Mouse (Mus musculus): ENCODE data around the gene Nbeal2. TPM values are rescaled to one million over a fixed set of nuclear protein-coding genes. Genes with fewer than 3 reads are reported as not detected.

Gene Nbeal2
- polyA plus RNA-seq, 1 experiment, result 301 TPM

DNA sequence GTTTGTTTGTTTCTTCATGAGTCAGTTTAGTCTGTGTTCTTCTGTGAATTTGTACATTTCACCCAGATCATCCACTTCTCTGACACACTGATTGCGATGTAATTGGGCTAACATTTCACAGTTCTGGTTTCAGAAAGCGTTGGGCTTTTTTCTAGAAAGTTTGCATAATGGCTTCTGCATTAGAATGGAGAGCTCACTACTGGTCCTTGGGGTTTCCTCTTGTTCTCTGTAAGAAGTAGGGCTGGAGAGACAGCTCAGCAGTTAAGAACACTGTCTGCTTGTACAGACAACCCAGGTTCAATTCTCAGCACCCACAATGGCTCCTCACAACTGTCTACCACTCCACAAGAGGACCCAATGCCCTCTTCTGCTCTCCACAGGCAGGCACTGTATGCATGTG lies 6.2 kb upstream of the Nbeal2 start:
- Histone ChIP-seq H3K27ac (ENCODE audit: control insufficient read depth, insufficient read depth, low read length) (no peak overlapping the region), H3K36me3 (ENCODE audit: control insufficient read depth, insufficient read depth, low read length) (no peaks in the 10 kb centered on the region), H3K27me3 (ENCODE audit: control insufficient read depth, insufficient read depth, low read length) (no peaks in the 10 kb centered on the region), H3K4me1 (replicated peaks; ENCODE audit: control insufficient read depth, insufficient read depth, low read length) (peaks cover 19% of the 10 kb centered on the region), H3K4me3 (ENCODE audit: control insufficient read depth, insufficient read depth, low read length) (no peak overlapping the region)
- no peak for TF ChIP-seq CTCF (IDR thresholded peaks at IDR 0.05; ENCODE audit: borderline replicate concordance, control insufficient read depth, extremely low read depth, insufficient read depth, low read length, poor library complexity)
- 96% methylated on average over 2 of the region's 2 CpGs for WGBS
- DNase-seq, result no peak

DNA sequence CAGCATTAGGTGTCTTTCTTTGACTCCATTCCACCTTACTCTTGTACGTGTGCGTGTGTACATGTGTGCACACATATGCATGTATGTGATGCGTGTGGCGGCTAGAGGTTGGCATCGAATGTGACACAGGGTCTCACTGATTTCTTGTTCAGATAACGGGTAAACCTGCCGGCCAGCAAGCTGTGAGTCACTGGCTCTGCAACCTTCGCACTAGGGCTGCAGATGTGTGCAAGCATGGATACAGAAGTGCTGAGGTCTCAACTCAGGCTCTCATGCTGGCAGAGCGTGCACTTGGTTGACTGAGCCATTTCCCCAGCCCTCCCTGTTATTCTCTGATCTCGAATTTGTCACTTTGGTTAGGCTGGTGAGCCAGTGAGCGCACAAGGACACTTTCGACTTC lies 5.6 kb upstream of the Nbeal2 start:
- WGBS, result 94% methylated on average over 12 of the region's 12 CpGs
- Histone ChIP-seq H3K36me3 (ENCODE audit: control insufficient read depth, insufficient read depth, low read length) (no peaks in the 10 kb centered on the region), H3K4me1 (replicated peaks; ENCODE audit: control insufficient read depth, insufficient read depth, low read length) (peaks cover 19% of the 10 kb centered on the region), H3K27me3 (ENCODE audit: control insufficient read depth, insufficient read depth, low read length) (no peaks in the 10 kb centered on the region), H3K27ac (ENCODE audit: control insufficient read depth, insufficient read depth, low read length) (no peak overlapping the region), H3K4me3 (ENCODE audit: control insufficient read depth, insufficient read depth, low read length) (no peak overlapping the region)
- DNase-seq, result no peak
- TF ChIP-seq POLR2A (IDR thresholded peaks at IDR 0.05; ENCODE audit: control insufficient read depth, extremely low read depth, insufficient read depth, low read length, poor library complexity), result no peak
- TF ChIP-seq CTCF (IDR thresholded peaks at IDR 0.05; ENCODE audit: borderline replicate concordance, control insufficient read depth, extremely low read depth, insufficient read depth, low read length, poor library complexity), result no peak

- peak; percentile 44 for DNase-seq
- H3K4me1 ChIP-seq (replicated peaks; ENCODE audit: control insufficient read depth, insufficient read depth, low read length), result peaks cover 33% of the 10 kb centered on the region
These were observed 3.6 kb upstream of the Nbeal2 start for GRCm38 (mm10) chr9:110657474-110658078.

GRCm38 (mm10) chr9:110656249-110657221 lies 2.6 kb upstream of the Nbeal2 start, which contains the start of gene Ccdc12:
Ccdc12 (plus strand) TSS chr9:110656503.
- Histone ChIP-seq H3K4me1 (replicated peaks; ENCODE audit: control insufficient read depth, insufficient read depth, low read length) (peaks cover 41% of the 10 kb centered on the region), H3K27me3 (ENCODE audit: control insufficient read depth, insufficient read depth, low read length) (no peaks in the 10 kb centered on the region), H3K36me3 (ENCODE audit: control insufficient read depth, insufficient read depth, low read length) (no peaks in the 10 kb centered on the region), H3K4me3 (ENCODE audit: control insufficient read depth, insufficient read depth, low read length) (peak within 1 kb of the TSS; percentile 91), H3K27ac (ENCODE audit: control insufficient read depth, insufficient read depth, low read length) (peak within 1 kb of the TSS; percentile 77)
- peak; percentile 93 for DNase-seq
- TF ChIP-seq CTCF (IDR thresholded peaks at IDR 0.05; ENCODE audit: borderline replicate concordance, control insufficient read depth, extremely low read depth, insufficient read depth, low read length, poor library complexity) (peak; percentile 73; the same call in 1 of the 2 replicates), POLR2A (IDR thresholded peaks at IDR 0.05; ENCODE audit: control insufficient read depth, extremely low read depth, insufficient read depth, low read length, poor library complexity) (peak; percentile 75; the same call in 1 of the 2 replicates)
- under 1% methylated on average over 52 of the region's 52 CpGs for WGBS

More at GRCm38 (mm10) chr9:110657474-110658078, 3.6 kb upstream of the Nbeal2 start:
- Histone ChIP-seq H3K36me3 (ENCODE audit: control insufficient read depth, insufficient read depth, low read length) (no peaks in the 10 kb centered on the region), H3K4me3 (ENCODE audit: control insufficient read depth, insufficient read depth, low read length) (peak overlapping the region; percentile 27), H3K27ac (ENCODE audit: control insufficient read depth, insufficient read depth, low read length) (peak overlapping the region; percentile 62; the same call in 1 of the 2 replicates), H3K27me3 (ENCODE audit: control insufficient read depth, insufficient read depth, low read length) (no peaks in the 10 kb centered on the region)
- 11% methylated on average over 13 of the region's 13 CpGs for WGBS
- no peak for TF ChIP-seq POLR2A (IDR thresholded peaks at IDR 0.05; ENCODE audit: control insufficient read depth, extremely low read depth, insufficient read depth, low read length, poor library complexity)
- no peak for TF ChIP-seq CTCF (IDR thresholded peaks at IDR 0.05; ENCODE audit: borderline replicate concordance, control insufficient read depth, extremely low read depth, insufficient read depth, low read length, poor library complexity)

GRCm38 (mm10) chr9:110655651-110656007 lies 1.7 kb upstream of the Nbeal2 start:
- WGBS, result 92% methylated on average over 10 of the region's 10 CpGs
- Histone ChIP-seq H3K36me3 (ENCODE audit: control insufficient read depth, insufficient read depth, low read length) (no peaks in the 10 kb centered on the region), H3K27ac (ENCODE audit: control insufficient read depth, insufficient read depth, low read length) (peak overlapping the region; percentile 47), H3K27me3 (ENCODE audit: control insufficient read depth, insufficient read depth, low read length) (no peaks in the 10 kb centered on the region), H3K4me1 (replicated peaks; ENCODE audit: control insufficient read depth, insufficient read depth, low read length) (peaks cover 49% of the 10 kb centered on the region), H3K4me3 (ENCODE audit: control insufficient read depth, insufficient read depth, low read length) (no peak overlapping the region)
- DNase-seq, result no peak
- TF ChIP-seq CTCF (IDR thresholded peaks at IDR 0.05; ENCODE audit: borderline replicate concordance, control insufficient read depth, extremely low read depth, insufficient read depth, low read length, poor library complexity) (no peak), POLR2A (IDR thresholded peaks at IDR 0.05; ENCODE audit: control insufficient read depth, extremely low read depth, insufficient read depth, low read length, poor library complexity) (no peak)

DNA sequence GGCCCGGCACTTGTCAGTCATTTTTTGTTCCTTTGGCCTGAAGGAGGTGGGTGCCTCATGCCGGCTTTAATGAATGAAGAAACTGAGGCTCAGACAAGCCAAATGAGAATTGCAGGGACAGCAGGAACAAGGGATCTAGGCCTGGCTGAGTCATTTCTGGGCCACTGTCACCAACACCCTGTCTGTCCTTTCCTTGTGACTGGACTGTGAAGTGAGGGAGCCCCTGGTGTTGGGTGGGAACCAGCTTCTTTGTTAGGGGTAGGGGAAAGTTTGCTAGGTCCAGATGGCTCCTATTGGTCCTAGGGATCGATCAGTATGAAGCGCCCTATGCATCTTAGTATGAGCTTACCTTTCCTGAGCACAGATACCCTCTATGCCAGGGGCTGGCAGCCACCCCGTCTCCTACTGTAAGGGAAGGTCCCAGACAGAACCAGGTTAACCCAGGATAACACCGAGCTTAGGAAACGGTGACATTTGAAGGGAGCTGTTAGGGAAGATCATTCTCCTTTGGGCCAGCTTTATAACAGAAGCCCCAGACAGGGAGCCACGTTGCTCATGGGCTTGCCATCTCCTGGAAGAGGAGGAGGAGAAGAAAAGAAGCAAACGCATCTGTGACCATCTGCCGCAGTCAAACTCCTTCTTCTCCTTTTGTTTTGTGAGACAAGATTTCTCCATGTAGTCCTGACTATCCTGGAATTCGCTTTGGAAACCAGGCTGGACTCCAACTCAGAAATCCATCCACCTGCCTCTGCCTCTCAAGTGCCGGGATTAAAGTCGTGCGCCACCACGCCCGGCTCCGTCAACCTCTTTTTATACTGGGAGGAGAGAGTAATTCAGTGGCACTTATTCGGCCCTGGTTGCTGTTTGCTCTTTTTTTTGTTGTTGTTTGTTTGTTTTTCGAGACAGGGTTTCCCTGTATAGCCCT lies 1.0 kb upstream of the Nbeal2 start:
- DNase-seq, result no peak
- no peaks in the 10 kb centered on the region for H3K36me3 ChIP-seq (ENCODE audit: control insufficient read depth, insufficient read depth, low read length)
- peaks cover 49% of the 10 kb centered on the region for H3K4me1 ChIP-seq (replicated peaks; ENCODE audit: control insufficient read depth, insufficient read depth, low read length)
- H3K27me3 ChIP-seq (ENCODE audit: control insufficient read depth, insufficient read depth, low read length), result no peaks in the 10 kb centered on the region
- WGBS, result 90% methylated on average over 19 of the region's 19 CpGs
- TF ChIP-seq POLR2A (IDR thresholded peaks at IDR 0.05; ENCODE audit: control insufficient read depth, extremely low read depth, insufficient read depth, low read length, poor library complexity), result no peak
- TF ChIP-seq CTCF (IDR thresholded peaks at IDR 0.05; ENCODE audit: borderline replicate concordance, control insufficient read depth, extremely low read depth, insufficient read depth, low read length, poor library complexity), result no peak
- H3K27ac ChIP-seq (ENCODE audit: control insufficient read depth, insufficient read depth, low read length), result no peak overlapping the region
- H3K4me3 ChIP-seq (ENCODE audit: control insufficient read depth, insufficient read depth, low read length), result no peak overlapping the region
